Mouse (Mus musculus) cerebellum, adult 2 months (tissue): Measurements from ENCODE around the gene Ank3.

ENCODE experiments used
- CTCF ChIP-seq: fragments of 200-500 bp; IDR thresholded peaks from 2 replicates; pipeline ENCODE4 v1.5.1; 2011; ENCODE audit warnings: low read depth, mild to moderate bottlenecking, control low read depth, low read length, moderate library complexity, borderline replicate concordance; ENCODE audit not compliant: insufficient read depth
- POLR2A ChIP-seq: fragments of 200-500 bp; IDR thresholded peaks from 2 replicates; pipeline ENCODE4 v1.6.1; 2011; ENCODE audit warnings: low read length, control low read depth, borderline replicate concordance; ENCODE audit not compliant: insufficient read depth

DNA sequence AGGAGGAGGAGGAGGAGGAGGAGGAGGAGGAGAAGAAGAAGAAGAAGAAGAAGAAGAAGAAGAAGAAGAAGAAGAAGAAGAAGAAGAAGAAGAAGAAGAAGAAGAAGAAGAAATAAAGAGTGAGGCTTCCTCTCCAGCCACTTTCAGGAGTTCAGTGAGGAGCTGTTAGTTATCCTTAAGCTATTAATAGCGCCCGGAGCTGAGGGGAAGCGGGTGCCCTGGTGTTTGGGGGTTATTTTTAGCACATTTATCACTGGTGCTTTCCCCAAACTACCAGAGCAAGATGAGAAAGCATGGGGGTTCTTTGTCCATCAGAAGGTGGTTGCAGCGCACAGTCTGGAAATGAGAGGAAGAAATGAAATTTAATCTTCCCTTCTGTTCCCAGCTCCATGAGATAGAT is 166.5 kb downstream of the Ank3 start:
- TF ChIP-seq CTCF (no peak), POLR2A (no peak)
